Mouse (Mus musculus) limb, embryonic 13.5 days (tissue): ENCODE data around the gene Mst1. TPM values are rescaled to one million over a fixed set of nuclear protein-coding genes. Genes with fewer than 3 reads are reported as not detected.

ENCODE experiments used
- ATAC-seq: fragments of 200-750 bp; cut with Nextera tagmentation; 2 replicates; pipeline ENCODE4 v1.8.0; 2017; ENCODE audit warnings: low read depth, moderate number of reproducible peaks, moderate TSS enrichment; ENCODE audit not compliant: low FRiP score
- H3K27ac ChIP-seq: fragments of 300-500 bp; sonication (generic); 2 replicates; pipeline ENCODE4 v1.5.1; 2015; ENCODE audit warnings: inconsistent platforms, mild to moderate bottlenecking, moderate library complexity
- H3K27me3 ChIP-seq: fragments of 300-500 bp; sonication (generic); 2 replicates; pipeline ENCODE4 v1.6.1; 2015; ENCODE audit warnings: mild to moderate bottlenecking, inconsistent platforms
- H3K36me3 ChIP-seq: fragments of 300-500 bp; sonication (generic); 2 replicates; pipeline ENCODE4 v1.6.1; 2015; ENCODE audit warnings: inconsistent platforms, mild to moderate bottlenecking, moderate library complexity
- H3K4me1 ChIP-seq: fragments of 300-500 bp; sonication (generic); 2 replicates; pipeline ENCODE4 v1.6.1; 2015; ENCODE audit warnings: inconsistent platforms
- H3K4me2 ChIP-seq: fragments of 300-500 bp; sonication (generic); replicated peaks from 2 replicates; pipeline ENCODE4 v1.6.1; 2015; ENCODE audit warnings: inconsistent platforms, mild to moderate bottlenecking, moderate library complexity
- H3K4me3 ChIP-seq: fragments of 300-500 bp; sonication (generic); 2 replicates; pipeline ENCODE4 v1.5.1; 2015; ENCODE audit warnings: moderate library complexity, mild to moderate bottlenecking, inconsistent platforms
- H3K9ac ChIP-seq: fragments of 300-500 bp; sonication (generic); 2 replicates; pipeline ENCODE4 v1.6.1; 2015; ENCODE audit warnings: mild to moderate bottlenecking, inconsistent platforms
- H3K9me3 ChIP-seq: fragments of 300-500 bp; sonication (generic); 2 replicates; pipeline ENCODE4 v1.6.1; 2016; ENCODE audit warnings: inconsistent platforms
- WGBS: fragments of 180-500 bp; shearing (Covaris S2); methylation state at CpG from one replicate; pipeline ENCODE4 v1.1.7; 2015; 5-methylcytosine and 5-hydroxymethylcytosine counted together
- microRNA-seq: library from miRNA; unstranded; fragments of <30 nt; microRNA quantifications from one replicate; pipeline ENCODE4, GENCODE M21; 2016
- polyA plus RNA-seq: library from polyadenylated mRNA; unstranded; fragments of >200 nt; fragmentation: Nextera tagmentation; extraction: Ambion mirVana; gene quantifications from 2 replicates; pipeline ENCODE4 v1.2.1, GENCODE M21; 2015

Mst1 gene
- polyA plus RNA-seq, 1 experiment from 2014 or later = 0.20 TPM

DNA sequence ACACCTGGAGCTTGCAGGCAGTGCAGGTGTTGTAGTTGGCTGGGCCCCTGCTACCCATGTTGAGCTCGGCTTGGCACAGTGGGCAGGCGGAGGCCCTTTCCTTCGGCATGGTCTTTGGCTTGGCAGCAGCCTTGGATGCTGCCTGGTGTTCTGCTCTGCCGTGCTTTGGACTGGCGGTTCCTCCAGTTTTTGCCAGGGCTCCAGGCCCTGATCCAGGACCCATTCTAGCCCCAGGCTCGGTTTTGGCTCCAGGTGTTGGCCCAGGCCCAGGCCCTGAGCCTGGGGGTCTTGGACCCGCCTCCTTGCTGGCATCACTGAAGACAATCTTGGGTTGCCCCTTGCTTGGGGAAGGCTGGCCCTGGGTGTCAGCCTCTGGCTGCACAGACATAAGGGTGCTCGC, 45.5 kb downstream of the Mst1 start:
- Histone ChIP-seq H3K9ac (no peak overlapping the region), H3K36me3 (no peaks in the 10 kb centered on the region), H3K9me3 (no peaks in the 10 kb centered on the region), H3K4me3 (no peak overlapping the region), H3K4me2 (no peak overlapping the region), H3K27me3 (no peaks in the 10 kb centered on the region), H3K4me1 (no peaks in the 10 kb centered on the region), H3K27ac (no peak overlapping the region)
- ATAC-seq = no peak
- 90% methylated on average over 8 of the region's 8 CpGs for WGBS

DNA sequence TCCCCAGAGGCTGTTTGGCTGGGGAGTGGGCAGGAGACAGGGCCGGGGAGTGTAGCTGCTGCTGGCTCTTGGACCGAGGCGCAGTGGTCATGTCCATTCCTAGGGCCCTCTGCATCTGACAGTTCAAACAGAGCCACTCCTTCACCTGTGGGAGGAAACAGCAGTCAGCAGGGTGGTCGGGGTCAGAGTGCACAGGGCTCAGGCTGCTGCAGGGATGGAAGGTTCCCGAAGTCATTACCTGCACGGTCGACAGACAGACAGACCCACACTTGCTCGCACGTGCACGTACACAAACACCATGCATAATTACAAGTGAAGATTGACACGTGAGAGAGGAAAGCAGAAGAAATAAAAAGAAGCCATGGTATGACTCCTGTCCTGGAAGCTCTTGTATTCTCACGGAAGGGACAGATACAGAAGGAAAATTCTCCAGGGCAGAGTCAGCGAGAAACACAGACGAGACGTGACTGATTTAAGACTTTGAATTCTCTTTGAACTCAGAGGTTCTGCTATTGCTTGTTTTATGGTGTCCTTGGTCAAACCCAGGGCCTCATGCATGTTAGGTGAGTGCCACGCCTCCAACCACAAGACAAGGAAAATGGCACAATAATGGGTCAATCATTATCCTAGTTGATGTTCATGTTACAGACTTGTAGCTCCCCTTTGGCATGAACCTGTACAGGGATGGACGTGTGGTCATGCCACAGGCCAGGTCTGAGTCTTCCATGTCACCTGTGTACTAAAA, 46.4 kb downstream of the Mst1 start:
- Histone ChIP-seq H3K4me2 (no peak overlapping the region), H3K4me1 (no peaks in the 10 kb centered on the region), H3K4me3 (no peak overlapping the region), H3K27ac (no peak overlapping the region), H3K9me3 (no peaks in the 10 kb centered on the region), H3K27me3 (no peaks in the 10 kb centered on the region), H3K36me3 (no peaks in the 10 kb centered on the region), H3K9ac (no peak overlapping the region)
- 72% methylated on average over 17 of the region's 17 CpGs for WGBS
- no peak for ATAC-seq

DNA sequence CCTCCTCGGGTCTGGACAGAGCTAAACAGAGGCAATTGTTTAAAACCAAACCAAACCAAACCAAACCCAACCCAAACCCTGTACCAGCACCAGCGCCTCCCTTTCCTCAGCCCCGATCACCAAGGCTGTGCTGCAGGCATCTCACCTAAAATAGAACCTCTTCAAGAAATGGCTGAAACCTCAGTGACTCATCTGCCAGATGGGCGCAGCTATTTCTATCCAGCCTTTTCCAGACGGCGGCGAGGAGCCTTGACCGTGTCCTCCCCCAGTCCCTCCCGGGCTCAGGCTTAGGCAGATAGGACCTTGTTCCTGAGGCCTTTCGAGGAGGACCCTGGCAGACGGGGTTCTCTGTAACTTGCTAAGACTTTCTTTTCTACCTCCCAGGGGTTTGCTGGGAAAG, 48.0 kb downstream of the Mst1 start:
- WGBS = 85% methylated on average over 11 of the region's 11 CpGs
- ATAC-seq = no peak
- Histone ChIP-seq H3K4me3 (no peak overlapping the region), H3K27ac (no peak overlapping the region), H3K9ac (no peak overlapping the region), H3K4me2 (no peak overlapping the region), H3K4me1 (no peaks in the 10 kb centered on the region), H3K36me3 (no peaks in the 10 kb centered on the region), H3K9me3 (no peaks in the 10 kb centered on the region), H3K27me3 (no peaks in the 10 kb centered on the region)

DNA sequence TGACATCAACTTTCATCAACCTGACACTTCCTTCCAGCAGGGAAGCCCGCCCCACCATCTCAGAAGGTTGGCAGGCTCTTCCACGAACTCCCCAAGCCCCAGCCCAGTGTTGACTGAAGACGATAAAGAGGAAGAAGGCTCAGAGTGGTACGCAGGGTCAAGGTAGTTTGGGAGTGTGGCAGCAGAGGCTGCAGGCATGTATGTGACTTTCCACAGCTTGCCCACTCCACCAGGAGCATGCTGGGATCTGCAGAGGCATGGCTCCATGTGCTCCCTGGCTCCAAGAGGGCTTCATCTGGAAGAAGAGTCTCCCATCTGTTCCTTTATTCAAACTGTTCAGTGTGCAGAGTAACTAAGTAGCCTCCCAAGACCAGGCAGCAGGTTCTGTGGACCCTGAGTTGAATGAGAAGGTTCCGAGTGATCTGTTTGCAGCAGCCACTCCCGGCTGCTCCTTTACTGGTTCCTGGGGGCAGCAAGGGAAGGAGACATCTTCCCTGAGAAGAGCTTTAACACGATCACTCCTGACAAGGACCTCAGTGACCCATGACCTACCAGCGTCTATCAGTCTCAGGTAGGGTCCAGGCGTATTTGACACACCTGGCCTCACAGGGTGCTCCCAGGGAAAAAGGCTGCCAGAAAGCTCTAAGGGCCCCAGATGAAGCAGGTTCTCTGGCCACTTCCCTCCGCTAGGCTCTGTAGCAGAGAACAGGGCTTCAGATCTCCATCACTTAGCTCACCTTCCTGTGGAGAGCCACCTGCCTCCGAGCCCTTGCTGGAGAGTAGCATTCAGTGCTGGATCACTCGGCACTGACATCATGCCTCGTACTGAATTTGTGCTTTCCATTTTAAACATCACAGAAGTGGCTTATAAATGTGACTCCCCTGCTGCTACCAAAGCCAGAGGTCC, 49.1 kb downstream of the Mst1 start:
- no peak overlapping the region for H3K4me3 ChIP-seq
- H3K9ac ChIP-seq = no peak overlapping the region
- 74% methylated on average over 13 of the region's 13 CpGs for WGBS
- H3K27ac ChIP-seq = no peak overlapping the region
- H3K36me3 ChIP-seq = no peaks in the 10 kb centered on the region
- H3K9me3 ChIP-seq = no peaks in the 10 kb centered on the region
- no peak overlapping the region for H3K4me2 ChIP-seq
- ATAC-seq = no peak
- H3K27me3 ChIP-seq = no peaks in the 10 kb centered on the region
- H3K4me1 ChIP-seq = no peaks in the 10 kb centered on the region

DNA sequence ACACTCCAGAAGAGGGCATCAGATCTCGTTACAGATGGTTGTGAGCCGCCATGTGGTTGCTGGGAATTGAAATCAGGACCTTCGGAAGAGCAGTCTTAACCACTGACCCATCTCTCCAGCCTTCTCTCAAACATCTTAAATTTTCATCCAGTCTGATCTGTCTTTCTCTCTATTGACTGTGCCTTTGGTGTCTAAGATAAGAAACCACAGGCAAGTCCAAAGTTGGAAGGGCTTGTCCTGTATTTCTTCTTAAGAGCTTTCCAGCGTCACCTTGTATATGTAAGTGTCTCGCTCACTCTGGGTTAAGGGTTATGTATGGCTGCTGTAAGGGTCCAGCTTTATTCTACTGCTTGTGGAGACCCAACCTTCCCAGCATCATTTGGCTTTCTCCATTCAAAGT, 51.3 kb downstream of the Mst1 start:
- no peak for ATAC-seq
- WGBS = 84% methylated on average over 5 of the region's 5 CpGs
- Histone ChIP-seq H3K36me3 (no peaks in the 10 kb centered on the region), H3K9ac (no peak overlapping the region), H3K9me3 (no peaks in the 10 kb centered on the region), H3K4me3 (no peak overlapping the region), H3K4me2 (no peak overlapping the region), H3K27ac (no peak overlapping the region), H3K4me1 (peaks cover 1% of the 10 kb centered on the region), H3K27me3 (no peaks in the 10 kb centered on the region)

DNA sequence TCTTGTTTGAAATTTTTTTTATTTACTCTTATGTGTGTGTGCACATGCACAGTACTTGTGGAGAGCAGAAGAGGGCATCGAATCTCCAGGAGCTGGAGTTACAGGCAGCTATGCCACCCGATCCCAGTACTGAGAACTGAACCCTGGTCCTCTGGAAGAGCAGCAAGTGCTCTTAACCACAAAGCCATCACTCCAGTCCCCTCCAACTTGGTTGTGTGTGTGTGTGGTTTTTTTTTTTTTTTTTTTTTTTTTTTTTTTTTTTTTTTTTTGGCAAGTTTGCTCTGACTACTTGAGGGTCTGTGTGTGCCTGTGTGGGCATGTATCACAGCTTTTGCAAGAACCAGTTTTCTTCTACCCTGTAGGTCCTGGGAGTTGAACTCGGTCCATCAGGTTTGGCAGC, 52.1 kb downstream of the Mst1 start:
- no peaks in the 10 kb centered on the region for H3K9me3 ChIP-seq
- H3K4me2 ChIP-seq = no peak overlapping the region
- no peaks in the 10 kb centered on the region for H3K36me3 ChIP-seq
- 93% methylated on average over 3 of the region's 3 CpGs for WGBS
- H3K4me1 ChIP-seq = peaks cover 10% of the 10 kb centered on the region
- H3K27ac ChIP-seq = no peak overlapping the region
- H3K9ac ChIP-seq = no peak overlapping the region
- H3K27me3 ChIP-seq = no peaks in the 10 kb centered on the region
- no peak for ATAC-seq
- H3K4me3 ChIP-seq = no peak overlapping the region

DNA sequence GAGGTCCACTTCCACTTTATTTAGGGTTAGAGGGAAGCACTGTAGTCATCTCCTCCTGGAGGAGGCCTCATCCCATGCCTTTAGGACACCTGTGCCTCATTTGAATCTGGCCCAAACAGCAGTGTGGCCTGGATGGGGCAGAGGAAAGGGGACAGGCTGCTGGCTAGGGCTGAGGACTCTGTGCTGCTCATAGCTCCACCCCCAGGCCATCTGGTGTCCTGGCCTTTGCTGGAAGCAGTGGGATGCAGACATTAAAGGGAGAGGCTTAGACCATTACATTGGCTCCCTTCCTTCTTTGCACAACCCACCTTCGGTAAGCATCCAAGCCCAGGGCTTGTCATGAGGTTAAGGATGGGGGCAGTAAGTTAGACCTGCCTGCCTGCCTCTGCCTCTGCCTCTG, 53.2 kb downstream of the Mst1 start:
- Histone ChIP-seq H3K9ac (no peak overlapping the region), H3K27me3 (no peaks in the 10 kb centered on the region), H3K27ac (no peak overlapping the region), H3K4me2 (no peak overlapping the region), H3K36me3 (no peaks in the 10 kb centered on the region), H3K9me3 (no peaks in the 10 kb centered on the region), H3K4me3 (no peak overlapping the region), H3K4me1 (peaks cover 17% of the 10 kb centered on the region)
- WGBS = 46% methylated on average over 1 of the region's 1 CpGs
- no peak for ATAC-seq

Small RNA genes within 50 kb of the gene (microRNA-seq; reads per million reads assigned to microRNA genes)
- gene Gm47303 (not detected), gene Mir7088 (not detected)

Other genes with a start within 250 kb of the Mst1 start
- gene Rbm6, start 207.2 kb upstream of the Mst1 start, polyA plus RNA-seq = 94.7 and 97.7 TPM in 2 replicates
- 11.0 and 13.4 TPM in 2 replicates for gene Mon1a, start 192.3 kb upstream of the Mst1 start, polyA plus RNA-seq
- 3.2 and 3.3 TPM in 2 replicates for gene Mst1r, start 173.6 kb upstream of the Mst1 start, polyA plus RNA-seq
- gene Actl11, start 152.0 kb upstream of the Mst1 start, polyA plus RNA-seq = not detected in 2 replicates
- 9.8 and 10.0 TPM in 2 replicates for gene Camkv, start 144.8 kb upstream of the Mst1 start, polyA plus RNA-seq
- gene Traip, start 130.3 kb upstream of the Mst1 start, polyA plus RNA-seq = 26.1 TPM in 2 replicates
- gene Uba7, start 104.9 kb upstream of the Mst1 start, polyA plus RNA-seq = 34.6 and 35.4 TPM in 2 replicates
- gene Gm20661, start 97.4 kb upstream of the Mst1 start, polyA plus RNA-seq = 11.3 and 13.2 TPM in 2 replicates
- gene Inka1, start 94.6 kb upstream of the Mst1 start, polyA plus RNA-seq = 121 and 131 TPM in 2 replicates
- 18.2 and 18.6 TPM in 2 replicates for gene Cdhr4, start 87.9 kb upstream of the Mst1 start, polyA plus RNA-seq
- gene Gm20662, start 84.1 kb upstream of the Mst1 start, polyA plus RNA-seq = 0.68 and 1.2 TPM in 2 replicates
- 70.1 and 72.8 TPM in 2 replicates for gene Ip6k1, start 77.9 kb upstream of the Mst1 start, polyA plus RNA-seq
- 34.1 and 36.2 TPM in 2 replicates for gene Gmppb, start 31.2 kb upstream of the Mst1 start, polyA plus RNA-seq
- gene Amigo3, start 27.3 kb upstream of the Mst1 start, polyA plus RNA-seq = 3.1 and 4.4 TPM in 2 replicates
- 31.2 and 35.2 TPM in 2 replicates for gene Rnf123, start 2.9 kb downstream of the Mst1 start, polyA plus RNA-seq
- gene Apeh, start 14.2 kb downstream of the Mst1 start, polyA plus RNA-seq = 42.5 and 47.3 TPM in 2 replicates
- gene Bsn, start 109.9 kb downstream of the Mst1 start, polyA plus RNA-seq = 0.88 and 0.89 TPM in 2 replicates
- 56.9 and 63.3 TPM in 2 replicates for gene Dag1, start 183.5 kb downstream of the Mst1 start, polyA plus RNA-seq
- gene Nicn1, start 210.0 kb downstream of the Mst1 start, polyA plus RNA-seq = 53.0 and 54.0 TPM in 2 replicates
- gene Amt, start 216.4 kb downstream of the Mst1 start, polyA plus RNA-seq = 13.5 and 13.7 TPM in 2 replicates
- gene Rhoa, start 225.7 kb downstream of the Mst1 start, polyA plus RNA-seq = 426 and 428 TPM in 2 replicates
- gene Tcta, start 225.7 kb downstream of the Mst1 start, polyA plus RNA-seq = 30.3 and 35.8 TPM in 2 replicates